Mouse (Mus musculus) effector memory CD4-positive, alpha-beta T cell, adult 7 months (primary cell): ENCODE results near the gene Gm7697. TPM values are rescaled to one million over a fixed set of nuclear protein-coding genes. Genes with fewer than 3 reads are reported as not detected.

Experiments
- polyA plus RNA-seq: library from polyadenylated mRNA; unstranded; fragments of 100-300 nt; shearing (Covaris generic); gene quantifications from one replicate; pipeline ENCODE4 v1.2.1, GENCODE M21; 2017

Gene Gm7697
- polyA plus RNA-seq = not detected

DNA sequence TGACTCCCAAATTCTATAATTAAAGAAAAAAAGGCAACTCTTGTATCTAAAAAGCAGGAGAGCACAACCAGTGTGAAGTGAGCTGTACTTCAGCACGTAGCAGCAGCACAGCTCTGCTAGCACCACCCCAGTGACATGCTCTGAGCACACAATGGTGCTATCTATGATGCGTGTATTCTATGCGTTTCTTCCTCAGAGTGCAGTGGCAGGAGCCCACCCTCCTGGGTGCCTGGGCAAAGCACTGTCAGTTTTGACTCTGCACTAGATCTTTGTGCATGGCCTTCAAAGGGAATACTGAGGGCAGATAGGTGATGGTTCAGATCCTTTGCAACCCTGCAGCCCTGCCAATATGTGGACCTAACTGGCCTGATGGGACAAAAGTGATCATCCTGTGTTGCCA is at the start of gene Gm7697:
Gm7697 (minus strand) TSS at position 101 of the 400 bp plus-strand sequence.

GRCm38 (mm10) chr8:69453465-69453864 is 69.3 kb downstream of the Gm7697 start, which contains the start of gene Gm9495:
TSS of gene Gm9495 (minus strand) at chr8:69453565.

Other genes with a start within 250 kb of the Gm7697 start
- gene Gm9495, start 69.4 kb downstream of the Gm7697 start, polyA plus RNA-seq = not detected
- gene Zfp868, start 102.6 kb upstream of the Gm7697 start, polyA plus RNA-seq = 47.4 TPM
- gene Zfp964, start 131.5 kb upstream of the Gm7697 start, polyA plus RNA-seq = not detected
- 100 TPM for gene Zfp869, start 187.7 kb upstream of the Gm7697 start, polyA plus RNA-seq
- gene Zfp963, start 227.0 kb upstream of the Gm7697 start, polyA plus RNA-seq = 3.4 TPM